9 mouse cellular contexts compared by ENCODE assay signal in genomic region chr14:29017883-29018282, GRCm38 (mm10). TPM values are rescaled to one million over a fixed set of nuclear protein-coding genes. Genes with fewer than 3 reads are reported as not detected.
A peak's percentile ranks its signal among the peaks of the same experiment; 100 is the strongest.
DNase-seq lines count a peak whose midpoint lies in the region; ATAC-seq and TF ChIP-seq lines count a peak whose summit lies in the region.
"Had no signal": no experiment of that assay in that cellular context is flagged by ENCODE, and none has a peak within 500 bp of the region (broad histone marks: within the 10 kb centered on the region; RNA-seq: fewer than 3 reads in every experiment).

Lrtm1 (plus strand) TSS chr14:29018208.

- no peak for TF ChIP-seq CTCF in kidney, adult 2 months (conservative IDR thresholded peaks at IDR 0.05; ENCODE audit: insufficient read depth, insufficient read length, low read depth, low read length)
- no peak for TF ChIP-seq CTCF in heart, adult 2 months (IDR thresholded peaks at IDR 0.05)
- TF ChIP-seq CTCF in stomach, postnatal 0 days (IDR thresholded peaks at IDR 0.05; ENCODE audit: low read depth) = no peak

- no peak within 1 kb of the TSS for H3K4me2 ChIP-seq in limb, embryonic 13.5 days (replicated peaks)
- no peak within 1 kb of the TSS for H3K4me2 ChIP-seq in stomach, postnatal 0 days (replicated peaks; ENCODE audit: low read depth)

- no peaks in the 10 kb centered on the region for H3K79me2 ChIP-seq in heart, adult 2 months (replicated peaks; ENCODE audit: control insufficient read depth, insufficient read depth, low read length)

- no peak for TF ChIP-seq POLR2A in kidney, adult 2 months (IDR thresholded peaks at IDR 0.05; ENCODE audit: low read depth, low read length)
- TF ChIP-seq POLR2A in heart, adult 2 months (IDR thresholded peaks at IDR 0.05; ENCODE audit: insufficient read depth, low read depth, low read length) = no peak

- no peaks in the 10 kb centered on the region for H3K36me3 ChIP-seq in kidney, adult 2 months (ENCODE audit: control insufficient read depth, insufficient read depth, low read length)
- no peaks in the 10 kb centered on the region for H3K36me3 ChIP-seq in heart, adult 2 months (ENCODE audit: control insufficient read depth, insufficient read depth, low read length)
- no peaks in the 10 kb centered on the region for H3K36me3 ChIP-seq in limb, embryonic 13.5 days
- H3K36me3 ChIP-seq in stomach, postnatal 0 days (ENCODE audit: control insufficient read depth, insufficient read depth, low read length) = no peaks in the 10 kb centered on the region

- intact Hi-C loops in heart, adult 2 months (cut with DNase I) = no loop called here

- H3K9me3 ChIP-seq in limb, embryonic 13.5 days = no peaks in the 10 kb centered on the region
- no peaks in the 10 kb centered on the region for H3K9me3 ChIP-seq in stomach, postnatal 0 days (ENCODE audit: control insufficient read depth, low read length)

- H3K27me3 ChIP-seq in kidney, adult 2 months (replicated peaks; ENCODE audit: control insufficient read depth, insufficient read depth, low read length) = no peaks in the 10 kb centered on the region
- H3K27me3 ChIP-seq in heart, adult 2 months (ENCODE audit: control insufficient read depth, insufficient read depth, low read length) = no peaks in the 10 kb centered on the region
- no peaks in the 10 kb centered on the region for H3K27me3 ChIP-seq in limb, embryonic 13.5 days
- no peaks in the 10 kb centered on the region for H3K27me3 ChIP-seq in stomach, postnatal 0 days (ENCODE audit: control insufficient read depth, insufficient read depth, low read length)

- no peaks in the 10 kb centered on the region for H3K4me1 ChIP-seq in kidney, adult 2 months (ENCODE audit: control insufficient read depth, insufficient read depth, low read length)
- no peaks in the 10 kb centered on the region for H3K4me1 ChIP-seq in heart, adult 2 months (ENCODE audit: control insufficient read depth, insufficient read depth, low read length)
- peaks cover 21% of the 10 kb centered on the region for H3K4me1 ChIP-seq in limb, embryonic 13.5 days
- H3K4me1 ChIP-seq in stomach, postnatal 0 days (replicated peaks; ENCODE audit: control insufficient read depth, insufficient read depth) = no peaks in the 10 kb centered on the region

- no peak within 1 kb of the TSS for H3K27ac ChIP-seq in kidney, adult 2 months (ENCODE audit: insufficient read depth, low read depth, low read length)
- H3K27ac ChIP-seq in heart, adult 2 months = peak within 1 kb of the TSS; percentile 84
- no peak within 1 kb of the TSS for H3K27ac ChIP-seq in limb, embryonic 13.5 days
- no peak within 1 kb of the TSS for H3K27ac ChIP-seq in stomach, postnatal 0 days (replicated peaks)
- H3K27ac ChIP-seq: left cerebral cortex, adult 2 months had no signal

- ATAC-seq in limb, embryonic 13.5 days (ENCODE audit: low FRiP score, low read depth) = peak; percentile 69
- no peak for ATAC-seq in stomach, postnatal 0 days (ENCODE audit: low FRiP score, low TSS enrichment)

- H3K9ac ChIP-seq in heart, adult 2 months (ENCODE audit: low read depth, low read length) = peak within 1 kb of the TSS; percentile 56
- no peak within 1 kb of the TSS for H3K9ac ChIP-seq in limb, embryonic 13.5 days
- no peak within 1 kb of the TSS for H3K9ac ChIP-seq in stomach, postnatal 0 days (ENCODE audit: low read length)

- peak; percentile 69; the same call in 1 of the 2 replicates for TF ChIP-seq EP300 in heart, adult 2 months (IDR thresholded peaks at IDR 0.05; ENCODE audit: insufficient read depth, low read depth, low read length)
- TF ChIP-seq EP300 in stomach, postnatal 0 days (optimal IDR thresholded peaks at IDR 0.05) = no peak

- H3K4me3 ChIP-seq in kidney, adult 2 months (ENCODE audit: insufficient read depth, low read depth, low read length) = no peak within 1 kb of the TSS
- peak within 1 kb of the TSS; percentile 46 for H3K4me3 ChIP-seq in heart, adult 2 months
- H3K4me3 ChIP-seq in limb, embryonic 13.5 days = no peak within 1 kb of the TSS
- H3K4me3 ChIP-seq in stomach, postnatal 0 days (ENCODE audit: low read depth, low read length) = no peak within 1 kb of the TSS
- H3K4me3 ChIP-seq: left cerebral cortex, adult 2 months had no signal

- WGBS in kidney, adult 2 months = 31% methylated on average over 5 of the region's 5 CpGs
- 23% methylated on average over 5 of the region's 5 CpGs for WGBS in heart, adult 2 months
- 14% methylated on average over 5 of the region's 5 CpGs for WGBS in limb, embryonic 13.5 days
- 30% methylated on average over 5 of the region's 5 CpGs for WGBS in stomach, postnatal 0 days

- DNase-seq in kidney, adult 2 months = peak; percentile 12
- DNase-seq in kidney, adult 11 months = no peak
- DNase-seq in adrenal gland, postnatal 36 days = peak; percentile 33 to 54
- DNase-seq in heart, adult 2 months = peak; percentile 36 to 76
- DNase-seq in cerebellum, adult 9-11 months = no peak
- no peak for DNase-seq in spleen, postnatal 36 days (ENCODE audit: low spot score in 2 of 2)
- no peak for DNase-seq in stomach, postnatal 0 days (ENCODE audit: low spot score)

RNA-seq across cellular contexts. Expression of gene Lrtm1, which starts in this region (rescaled TPM):
- 0.05 and 0.55 TPM in 2 replicates for polyA plus RNA-seq in kidney, adult 2 months (2012; rRNA removed)
- total RNA-seq in adrenal gland, postnatal 36 days (2021) = not detected
- 100 to 1,000 TPM; 189 to 202 TPM for total RNA-seq in heart, adult 2 months (2021)
- 81.6 and 182 TPM in 2 replicates for polyA plus RNA-seq in heart, adult 2 months (2012; rRNA removed)
- polyA plus RNA-seq in limb, embryonic 13.5 days (2015; fragmentation: Nextera tagmentation; extraction: Ambion mirVana) = 0.93 and 1.0 TPM in 2 replicates
- 0.05 TPM in 1 of 2 replicates, not detected in the other for polyA plus RNA-seq in stomach, postnatal 0 days (2015; fragmentation: Nextera tagmentation; extraction: Ambion mirVana)
- total RNA-seq: left cerebral cortex, adult 2 months had no signal

Comparison
In these comparisons a context has a peak if more than half of its experiments do, and no peak if none do; other contexts are left out.
1. RNA of gene Lrtm1 (total RNA-seq): 189 to 202 TPM in heart, adult 2 months; not detected in adrenal gland, postnatal 36 days; every median in the first group is over 100 times any median in the second.
2. RNA of gene Lrtm1 (polyA plus RNA-seq): 81.6 to 182 TPM in heart, adult 2 months; 0.93 to 1.0 TPM in limb, embryonic 13.5 days, 0.05 to 0.55 TPM in kidney, adult 2 months and 0.05 TPM in stomach, postnatal 0 days; every median in the first group is over 10 times any median in the second.
3. Peak in DNase-seq in kidney, adult 2 months; RNA of the gene not detected or under 1 TPM.
4. Peak in DNase-seq in adrenal gland, postnatal 36 days; RNA of the gene not detected or under 1 TPM.
5. DNase-seq: peak in heart, adult 2 months (2 of 2); none in kidney, adult 11 months (single experiment), cerebellum, adult 9-11 months (single experiment), spleen, postnatal 36 days (0 of 2) and stomach, postnatal 0 days (single experiment).